Mouse (Mus musculus) kidney, embryonic 15.5 days (tissue): Measurements from ENCODE around the gene Agrp. TPM values are rescaled to one million over a fixed set of nuclear protein-coding genes. Genes with fewer than 3 reads are reported as not detected.
A peak's percentile ranks its signal among the peaks of the same experiment; 100 is the strongest.
"Not testable (repeated sequence)": the region's sequence is repeated elsewhere in the genome, so short reads cannot be mapped to it uniquely, and the experiment has no call there.

Experiments
- ATAC-seq: fragments of 200-750 bp; cut with Nextera tagmentation; replicated peaks from 2 replicates; pipeline ENCODE4 v1.8.0; 2017; ENCODE audit warnings: moderate TSS enrichment; ENCODE audit not compliant: low FRiP score
- H3K27ac ChIP-seq: fragments of 300-500 bp; sonication (generic); 2 replicates; pipeline ENCODE4 v1.5.1; 2015; ENCODE audit warnings: mild to moderate bottlenecking, inconsistent platforms
- H3K27me3 ChIP-seq: fragments of 300-500 bp; sonication (generic); 2 replicates; pipeline ENCODE4 v1.6.1; 2015; ENCODE audit warnings: inconsistent platforms
- H3K36me3 ChIP-seq: fragments of 300-500 bp; sonication (generic); 2 replicates; pipeline ENCODE4 v1.6.1; 2015; ENCODE audit warnings: inconsistent platforms
- H3K4me1 ChIP-seq: fragments of 300-500 bp; sonication (generic); 2 replicates; pipeline ENCODE4 v1.6.1; 2015; ENCODE audit warnings: inconsistent platforms
- H3K4me2 ChIP-seq: fragments of 300-500 bp; sonication (generic); 2 replicates; pipeline ENCODE4 v1.6.1; 2015; ENCODE audit warnings: moderate library complexity, mild to moderate bottlenecking, inconsistent platforms
- H3K4me3 ChIP-seq: fragments of 300-500 bp; sonication (generic); replicated peaks from 2 replicates; pipeline ENCODE4 v1.5.1; 2015; ENCODE audit warnings: mild to moderate bottlenecking, inconsistent platforms
- H3K9ac ChIP-seq: fragments of 300-500 bp; sonication (generic); 2 replicates; pipeline ENCODE4 v1.6.1; 2015; ENCODE audit warnings: mild to moderate bottlenecking, inconsistent platforms
- H3K9me3 ChIP-seq: fragments of 300-500 bp; sonication (generic); replicated peaks from 2 replicates; pipeline ENCODE4 v1.6.1; 2016; ENCODE audit warnings: inconsistent platforms
- WGBS: fragments of 180-500 bp; shearing (Covaris S2); methylation state at CpG from one replicate; pipeline ENCODE4 v1.1.7; 2015; ENCODE audit warnings: mixed read lengths; 5-methylcytosine and 5-hydroxymethylcytosine counted together
- polyA plus RNA-seq: library from polyadenylated mRNA; unstranded; fragments of >200 nt; fragmentation: Nextera tagmentation; extraction: Ambion mirVana; gene quantifications from 2 replicates; pipeline ENCODE4 v1.2.1, GENCODE M21; 2015

Agrp gene
- polyA plus RNA-seq, 1 experiment from 2014 or later = 0.83 TPM

GRCm38 (mm10) chr8:105609355-105609754, 27.8 kb downstream of the Agrp start:
- Histone ChIP-seq H3K4me1 (peaks cover 65% of the 10 kb centered on the region), H3K9ac (no peak overlapping the region), H3K27ac (no peak overlapping the region), H3K9me3 (no peaks in the 10 kb centered on the region), H3K27me3 (peaks cover 11% of the 10 kb centered on the region; the same call in 1 of the 2 replicates), H3K36me3 (peaks cover 9% of the 10 kb centered on the region; the same call in 1 of the 2 replicates), H3K4me2 (no peak overlapping the region), H3K4me3 (no peak overlapping the region)
- ATAC-seq = no peak
- WGBS = 57% methylated on average over 2 of the region's 2 CpGs

DNA sequence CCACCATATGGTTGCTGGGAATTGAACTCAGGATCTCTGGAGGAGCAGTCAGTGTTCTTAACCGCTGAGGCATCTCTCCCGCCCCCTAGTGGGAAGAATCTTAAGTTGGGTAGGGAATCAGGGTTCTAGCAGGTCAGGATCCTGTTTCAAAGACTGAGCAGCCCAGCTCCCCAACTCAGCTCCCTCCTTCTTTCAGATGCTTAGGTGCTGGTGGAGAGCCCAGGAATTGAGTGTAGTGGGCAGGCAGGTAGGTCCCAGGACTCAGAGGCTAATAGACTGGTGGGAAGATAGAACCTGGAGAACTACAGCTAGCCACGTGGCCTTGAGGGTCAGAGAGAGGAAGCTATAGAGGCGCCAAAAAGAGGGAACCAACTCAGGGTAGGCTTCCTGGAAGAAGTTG, 29.5 kb downstream of the Agrp start:
- WGBS = 35% methylated on average over 4 of the region's 4 CpGs
- H3K9ac ChIP-seq = no peak overlapping the region
- H3K27ac ChIP-seq = peak overlapping the region; percentile 95
- peaks cover 10% of the 10 kb centered on the region; the same call in 1 of the 2 replicates for H3K27me3 ChIP-seq
- H3K9me3 ChIP-seq = no peaks in the 10 kb centered on the region
- H3K4me2 ChIP-seq = peak overlapping the region; percentile 83
- H3K4me3 ChIP-seq = no peak overlapping the region
- ATAC-seq = no peak
- peaks cover 9% of the 10 kb centered on the region; the same call in 1 of the 2 replicates for H3K36me3 ChIP-seq
- H3K4me1 ChIP-seq = peaks cover 53% of the 10 kb centered on the region

DNA sequence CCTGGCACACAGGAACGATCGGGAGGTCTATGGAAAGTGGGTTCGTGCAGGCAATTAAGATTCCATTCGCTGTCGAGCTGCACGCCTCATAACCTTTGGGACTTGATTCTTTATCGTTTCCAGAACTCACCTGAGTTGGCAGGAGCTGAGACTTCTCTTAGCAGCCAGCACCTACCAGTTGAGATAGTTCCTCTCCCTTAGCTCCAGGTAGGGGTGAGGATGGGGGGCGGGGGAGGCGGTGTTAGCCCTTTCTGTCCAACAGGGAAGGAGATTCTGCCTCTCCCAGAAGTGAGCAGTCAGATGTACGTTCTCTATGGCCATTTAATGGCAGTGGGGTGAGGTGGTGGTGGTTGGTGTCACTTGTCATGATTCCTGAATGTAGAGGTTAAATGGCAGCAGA, 30.1 kb downstream of the Agrp start:
- Histone ChIP-seq H3K9ac (peak overlapping the region; percentile 89), H3K9me3 (no peaks in the 10 kb centered on the region), H3K27ac (peak overlapping the region; percentile 95), H3K4me3 (peak overlapping the region; percentile 81), H3K36me3 (peaks cover 9% of the 10 kb centered on the region; the same call in 1 of the 2 replicates), H3K4me1 (peaks cover 48% of the 10 kb centered on the region), H3K27me3 (peaks cover 4% of the 10 kb centered on the region; the same call in 1 of the 2 replicates), H3K4me2 (peak overlapping the region; percentile 83)
- WGBS = 5% methylated on average over 10 of the region's 10 CpGs
- ATAC-seq = peak; percentile 3; the same call in 1 of the 2 replicates

- WGBS = under 1% methylated on average over 30 of the region's 30 CpGs
- no peaks in the 10 kb centered on the region for H3K27me3 ChIP-seq
- H3K4me1 ChIP-seq = peaks cover 48% of the 10 kb centered on the region
- H3K9me3 ChIP-seq = no peaks in the 10 kb centered on the region
- peak overlapping the region; percentile 83 for H3K4me2 ChIP-seq
- peak; percentile 85 for ATAC-seq
- peak overlapping the region; percentile 81 for H3K4me3 ChIP-seq
- H3K36me3 ChIP-seq = peaks cover 5% of the 10 kb centered on the region; the same call in 1 of the 2 replicates
- peak overlapping the region; percentile 95 for H3K27ac ChIP-seq
- H3K9ac ChIP-seq = peak overlapping the region; percentile 89
Observed at GRCm38 (mm10) chr8:105606189-105607023, 30.8 kb downstream of the Agrp start.

GRCm38 (mm10) chr8:105605491-105606188, 31.6 kb downstream of the Agrp start:
- peak overlapping the region; percentile 95 for H3K27ac ChIP-seq
- peak overlapping the region; percentile 89 for H3K9ac ChIP-seq
- no peaks in the 10 kb centered on the region for H3K36me3 ChIP-seq
- H3K27me3 ChIP-seq = no peaks in the 10 kb centered on the region
- WGBS = under 1% methylated on average over 37 of the region's 39 CpGs
- peaks cover 48% of the 10 kb centered on the region for H3K4me1 ChIP-seq
- peak overlapping the region; percentile 83 for H3K4me2 ChIP-seq
- peak; percentile 30 for ATAC-seq
- no peaks in the 10 kb centered on the region for H3K9me3 ChIP-seq
- peak overlapping the region; percentile 81 for H3K4me3 ChIP-seq

- peak; percentile 76 for ATAC-seq
- WGBS = 0% methylated on average over 41 of the region's 42 CpGs
Observed at GRCm38 (mm10) chr8:105604804-105605381, 32.3 kb downstream of the Agrp start, which contains the start of gene Ripor1. Gene Ripor1, plus strand, starts transcription at chr8:105605255.

GRCm38 (mm10) chr8:105602540-105602939, 34.7 kb downstream of the Agrp start:
- H3K4me1 ChIP-seq = peaks cover 28% of the 10 kb centered on the region
- not testable (repeated sequence) for H3K4me3 ChIP-seq, H3K4me2 ChIP-seq, H3K36me3 ChIP-seq, H3K9ac ChIP-seq, H3K27me3 ChIP-seq, H3K9me3 ChIP-seq, H3K27ac ChIP-seq, ATAC-seq
- WGBS = 80% methylated on average over 3 of the region's 3 CpGs

More at GRCm38 (mm10) chr8:105604804-105605381, 32.3 kb downstream of the Agrp start, which contains the start of gene Ripor1:
- H3K4me1 ChIP-seq = peaks cover 47% of the 10 kb centered on the region
- H3K4me3 ChIP-seq = peak within 1 kb of the TSS; percentile 81
- H3K9ac ChIP-seq = peak within 1 kb of the TSS; percentile 89
- H3K36me3 ChIP-seq = no peaks in the 10 kb centered on the region
- H3K4me2 ChIP-seq = peak within 1 kb of the TSS; percentile 83
- peak within 1 kb of the TSS; percentile 95 for H3K27ac ChIP-seq
- H3K9me3 ChIP-seq = no peaks in the 10 kb centered on the region
- no peaks in the 10 kb centered on the region for H3K27me3 ChIP-seq

DNA sequence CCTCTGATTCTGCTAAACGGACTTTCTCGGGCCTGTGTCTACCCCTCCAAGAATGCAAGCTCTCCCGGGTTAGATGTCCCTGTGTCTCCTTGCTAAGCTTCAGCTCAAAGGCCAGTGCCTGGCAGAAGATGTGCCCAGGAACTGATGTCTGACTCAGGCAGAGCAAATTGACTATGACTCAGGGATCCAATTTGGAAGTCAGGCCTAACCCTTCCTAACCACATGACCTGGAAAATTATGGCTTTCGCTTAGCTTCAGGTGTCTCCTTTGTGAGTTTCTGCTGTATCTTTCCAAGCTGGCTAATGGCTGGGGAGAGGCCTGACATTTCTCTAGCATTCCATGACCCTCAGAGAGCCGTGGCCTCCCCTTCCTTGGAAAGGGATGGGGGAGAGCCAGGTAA, 35.9 kb downstream of the Agrp start:
- no peaks in the 10 kb centered on the region for H3K9me3 ChIP-seq
- H3K9ac ChIP-seq = no peak overlapping the region
- no peak overlapping the region for H3K4me3 ChIP-seq
- H3K36me3 ChIP-seq = no peaks in the 10 kb centered on the region
- no peak overlapping the region for H3K4me2 ChIP-seq
- H3K27ac ChIP-seq = no peak overlapping the region
- 74% methylated on average over 5 of the region's 5 CpGs for WGBS
- no peak for ATAC-seq
- H3K27me3 ChIP-seq = no peaks in the 10 kb centered on the region
- H3K4me1 ChIP-seq = peaks cover 24% of the 10 kb centered on the region

DNA sequence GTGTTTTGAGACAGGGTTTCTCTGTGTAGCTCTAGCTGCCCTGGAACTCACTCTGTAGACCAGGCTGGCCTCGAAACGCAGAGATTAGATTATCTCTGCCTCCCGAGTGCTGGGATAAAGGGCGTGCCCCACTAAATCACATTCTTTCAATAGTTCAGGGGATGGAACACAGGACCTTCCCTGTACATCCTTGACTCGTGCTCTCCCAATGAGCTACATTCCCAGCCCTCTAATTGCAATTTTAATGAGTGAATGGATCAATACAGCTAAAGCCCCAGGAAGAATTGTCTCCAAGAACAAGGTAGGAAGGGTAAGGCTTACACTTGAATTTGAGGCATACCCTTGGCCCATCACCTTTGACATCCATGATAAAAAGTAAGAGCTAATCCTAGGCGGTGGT, 38.4 kb downstream of the Agrp start:
- no peak overlapping the region for H3K27ac ChIP-seq
- no peaks in the 10 kb centered on the region for H3K36me3 ChIP-seq
- H3K4me2 ChIP-seq = no peak overlapping the region
- 82% methylated on average over 6 of the region's 6 CpGs for WGBS
- no peak overlapping the region for H3K9ac ChIP-seq
- no peaks in the 10 kb centered on the region for H3K9me3 ChIP-seq
- peaks cover 27% of the 10 kb centered on the region for H3K4me1 ChIP-seq
- H3K4me3 ChIP-seq = no peak overlapping the region
- H3K27me3 ChIP-seq = no peaks in the 10 kb centered on the region
- no peak for ATAC-seq

GRCm38 (mm10) chr8:105596362-105597034, 40.7 kb downstream of the Agrp start:
- Histone ChIP-seq H3K9me3 (no peaks in the 10 kb centered on the region), H3K9ac (no peak overlapping the region), H3K27me3 (no peaks in the 10 kb centered on the region), H3K36me3 (no peaks in the 10 kb centered on the region), H3K4me3 (peak overlapping the region; percentile 29), H3K4me2 (peak overlapping the region; percentile 57), H3K27ac (0 out of 2 replicates have a peak overlapping the region, but pooled peaks have one; percentile 9), H3K4me1 (peaks cover 30% of the 10 kb centered on the region)
- ATAC-seq = peak; percentile 72
- 4% methylated on average over 14 of the region's 14 CpGs for WGBS
